Comparison of ENCODE assay signal across 7 mouse cellular contexts in genomic region chr6:84008363-84009171, GRCm38 (mm10). TPM values are rescaled to one million over a fixed set of nuclear protein-coding genes. Genes with fewer than 3 reads are reported as not detected.
DNase-seq lines count a peak whose midpoint lies in the region; ATAC-seq and TF ChIP-seq lines count a peak whose summit lies in the region.

Dysf (plus strand) TSS chr6:84008590.

- H3K9me3 ChIP-seq in E14TG2a.4 (ENCODE audit: low read length): no peaks in the 10 kb centered on the region
- H3K9me3 ChIP-seq in forebrain, embryonic 15.5 days: no peaks in the 10 kb centered on the region
- no peaks in the 10 kb centered on the region for H3K9me3 ChIP-seq in midbrain, embryonic 15.5 days

- peak; percentile 53; the same call in 1 of the 2 replicates for ATAC-seq in forebrain, embryonic 15.5 days (replicated peaks)
- ATAC-seq in midbrain, embryonic 15.5 days (replicated peaks): peak; percentile 54; the same call in 1 of the 2 replicates
- no peak for ATAC-seq in CD4-positive, CD25-positive, alpha-beta regulatory T cell, adult 4 months

- H3K27ac ChIP-seq in forebrain, embryonic 15.5 days (replicated peaks): no peak within 1 kb of the TSS
- no peak within 1 kb of the TSS for H3K27ac ChIP-seq in midbrain, embryonic 15.5 days

- intact Hi-C loops in heart, postnatal 36 days (cut with DNase I): no loop called here

- peak within 1 kb of the TSS; percentile 91 for H3K4me2 ChIP-seq in forebrain, embryonic 15.5 days (replicated peaks)
- peak within 1 kb of the TSS; percentile 89 for H3K4me2 ChIP-seq in midbrain, embryonic 15.5 days

- TF ChIP-seq CTCF in E14TG2a.4 (conservative IDR thresholded peaks at IDR 0.05; ENCODE audit: low read length): no peak

- peaks cover 54% of the 10 kb centered on the region for H3K4me1 ChIP-seq in E14TG2a.4 (replicated peaks; ENCODE audit: low read depth, low read length)
- peaks cover 24% of the 10 kb centered on the region for H3K4me1 ChIP-seq in forebrain, embryonic 15.5 days
- H3K4me1 ChIP-seq in midbrain, embryonic 15.5 days: peaks cover 23% of the 10 kb centered on the region

- DNase-seq in adipocyte (ENCODE audit: low spot score): peak; percentile 67
- DNase-seq in heart, postnatal 36 days: peak; percentile 47 to 64
- DNase-seq in layer of hippocampus, postnatal 36 days: peak; percentile 20 to 25

- H3K4me3 ChIP-seq in E14TG2a.4 (replicated peaks; ENCODE audit: low read length): peak within 1 kb of the TSS; percentile 74
- H3K4me3 ChIP-seq in forebrain, embryonic 15.5 days: peak within 1 kb of the TSS; percentile 42
- H3K4me3 ChIP-seq in midbrain, embryonic 15.5 days: peak within 1 kb of the TSS; percentile 42

- peaks cover 22% of the 10 kb centered on the region for H3K27me3 ChIP-seq in E14TG2a.4 (ENCODE audit: insufficient read depth, low read length)
- H3K27me3 ChIP-seq in forebrain, embryonic 15.5 days: peaks cover 4% of the 10 kb centered on the region; the same call in 1 of the 2 replicates
- peaks cover 3% of the 10 kb centered on the region for H3K27me3 ChIP-seq in midbrain, embryonic 15.5 days (replicated peaks)

- H3K36me3 ChIP-seq in E14TG2a.4 (ENCODE audit: insufficient read depth, low read length): no peaks in the 10 kb centered on the region
- H3K36me3 ChIP-seq in forebrain, embryonic 15.5 days: no peaks in the 10 kb centered on the region
- H3K36me3 ChIP-seq in midbrain, embryonic 15.5 days (replicated peaks): no peaks in the 10 kb centered on the region

- peak within 1 kb of the TSS; percentile 47 for H3K9ac ChIP-seq in forebrain, embryonic 15.5 days (replicated peaks)
- H3K9ac ChIP-seq in midbrain, embryonic 15.5 days: peak within 1 kb of the TSS; percentile 42

- WGBS in forebrain, embryonic 15.5 days: 2% methylated on average over 41 of the region's 41 CpGs
- under 1% methylated on average over 41 of the region's 41 CpGs for WGBS in midbrain, embryonic 15.5 days

RNA-seq across cellular contexts. Expression of gene Dysf, which starts in this region (rescaled TPM):
- polyA plus RNA-seq in forebrain, embryonic 15.5 days (2015; fragmentation: Nextera tagmentation; extraction: Ambion mirVana): 1.5 and 1.7 TPM in 2 replicates
- 100 to 1,000 TPM; 108 to 112 TPM for total RNA-seq in heart, postnatal 36 days (2021)
- total RNA-seq in layer of hippocampus, postnatal 36 days (2021): 1 to 10 TPM; 1.4 to 1.7 TPM
- 1.6 and 2.6 TPM in 2 replicates for polyA plus RNA-seq in midbrain, embryonic 15.5 days (2015; fragmentation: Nextera tagmentation; extraction: Ambion mirVana)
- not detected for polyA plus RNA-seq in CD4-positive, CD25-positive, alpha-beta regulatory T cell, adult 4 months (2017; shearing (Covaris generic))

Comparison
In these comparisons a context has a peak if more than half of its experiments do, and no peak if none do; other contexts are left out.
1. RNA of gene Dysf (total RNA-seq): 108 to 112 TPM in heart, postnatal 36 days; 1.4 to 1.7 TPM in layer of hippocampus, postnatal 36 days; every median in the first group is over 10 times any median in the second.
2. Peak in every context shown above with its lines, with median percentiles within 50 percentile points of each other: H3K4me3 ChIP-seq and DNase-seq.